Mouse (Mus musculus) hindbrain, embryonic 11.5 days (tissue): ENCODE data around the gene Gm17490. TPM values are rescaled to one million over a fixed set of nuclear protein-coding genes. Genes with fewer than 3 reads are reported as not detected.
"Not testable (repeated sequence)": the region's sequence is repeated elsewhere in the genome, so short reads cannot be mapped to it uniquely, and the experiment has no call there.

Source experiments
- ATAC-seq: fragments of 200-750 bp; cut with Nextera tagmentation; 2 replicates; pipeline ENCODE4 v1.8.0; 2017; ENCODE audit warnings: mild to moderate bottlenecking, moderate TSS enrichment, moderate library complexity; ENCODE audit not compliant: low FRiP score
- DNase-seq: peaks from one replicate; pipeline ENCODE4 v3.0.0-alpha.2; 2015; ENCODE audit warnings: low spot score
- H3K27ac ChIP-seq: fragments of 300-500 bp; sonication (generic); 2 replicates; pipeline ENCODE4 v1.5.1; 2014; ENCODE audit warnings: mild to moderate bottlenecking, low read depth, low read length
- H3K27me3 ChIP-seq: fragments of 300-500 bp; sonication (generic); 2 replicates; pipeline ENCODE4 v1.6.1; 2014; ENCODE audit warnings: mild to moderate bottlenecking, low read length, moderate library complexity, mixed read lengths; ENCODE audit not compliant: control insufficient read depth, insufficient read depth
- H3K36me3 ChIP-seq: fragments of 300-500 bp; sonication (generic); 2 replicates; pipeline ENCODE4 v1.6.1; 2014; ENCODE audit warnings: mild to moderate bottlenecking, low read length, moderate library complexity, mixed read lengths; ENCODE audit not compliant: control insufficient read depth, insufficient read depth
- H3K4me1 ChIP-seq: fragments of 300-500 bp; sonication (generic); replicated peaks from 2 replicates; pipeline ENCODE4 v1.6.1; 2014; ENCODE audit warnings: low read length, mixed read lengths; ENCODE audit not compliant: control insufficient read depth, insufficient read depth
- H3K4me2 ChIP-seq: fragments of 300-500 bp; sonication (generic); replicated peaks from 2 replicates; pipeline ENCODE4 v1.6.1; 2014; ENCODE audit warnings: mild to moderate bottlenecking, low read depth, low read length
- H3K4me3 ChIP-seq: fragments of 300-500 bp; sonication (generic); 2 replicates; pipeline ENCODE4 v1.5.1; 2014; ENCODE audit warnings: low read depth, low read length
- H3K9ac ChIP-seq: fragments of 300-500 bp; sonication (generic); 2 replicates; pipeline ENCODE4 v1.6.1; 2014; ENCODE audit warnings: low read depth, low read length
- H3K9me3 ChIP-seq: fragments of 300-500 bp; sonication (generic); 2 replicates; pipeline ENCODE4 v1.6.1; 2016; ENCODE audit warnings: low read length; ENCODE audit not compliant: control insufficient read depth
- WGBS: fragments of 180-500 bp; shearing (Covaris S2); extraction: QIAGEN DNeasy Blood & Tissue Kit; methylation state at CpG from one replicate; pipeline ENCODE4 v1.1.7; 2014; 5-methylcytosine and 5-hydroxymethylcytosine counted together
- polyA plus RNA-seq: library from polyadenylated mRNA; unstranded; fragments of >200 nt; fragmentation: Nextera tagmentation; extraction: Ambion mirVana; gene quantifications from 2 replicates; pipeline ENCODE4 v1.2.1, GENCODE M21; 2014

The Gm17490 gene
- polyA plus RNA-seq, 1 experiment from 2014 or later, result not detected

GRCm38 (mm10) chr2:11612939-11613338 lies 13.1 kb downstream of the Gm17490 start:
- WGBS, result 87% methylated on average over 6 of the region's 6 CpGs

DNA sequence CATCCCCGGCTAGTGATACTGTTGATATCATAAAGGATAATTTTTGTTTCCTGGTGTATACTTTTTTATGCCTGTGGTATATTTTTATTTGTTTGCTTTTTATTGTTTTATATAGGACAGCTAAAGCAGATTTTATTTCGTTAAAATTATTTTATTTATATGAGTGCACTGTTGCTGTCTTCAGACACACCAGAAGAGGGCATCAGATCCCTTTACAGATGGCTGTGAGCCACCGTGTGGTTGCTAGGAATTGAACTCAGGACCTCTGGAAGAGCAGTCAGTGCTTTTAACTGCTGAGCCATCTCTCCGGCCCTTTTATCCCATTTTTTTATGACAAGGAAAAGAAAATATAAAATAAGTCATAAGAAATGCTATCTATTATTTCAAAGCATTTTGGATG lies 19.3 kb downstream of the Gm17490 start:
- not testable (repeated sequence) for H3K4me2 ChIP-seq, DNase-seq, H3K27me3 ChIP-seq, H3K9me3 ChIP-seq, H3K9ac ChIP-seq, H3K4me3 ChIP-seq, H3K36me3 ChIP-seq, ATAC-seq, H3K27ac ChIP-seq, H3K4me1 ChIP-seq
- WGBS, result 83% methylated on average over 4 of the region's 4 CpGs

More at GRCm38 (mm10) chr2:11612939-11613338, 13.1 kb downstream of the Gm17490 start:
- H3K4me1 ChIP-seq, H3K9ac ChIP-seq, H3K4me3 ChIP-seq, H3K9me3 ChIP-seq, H3K4me2 ChIP-seq, H3K27me3 ChIP-seq, ATAC-seq, H3K36me3 ChIP-seq, DNase-seq, H3K27ac ChIP-seq: not testable (repeated sequence)

DNA sequence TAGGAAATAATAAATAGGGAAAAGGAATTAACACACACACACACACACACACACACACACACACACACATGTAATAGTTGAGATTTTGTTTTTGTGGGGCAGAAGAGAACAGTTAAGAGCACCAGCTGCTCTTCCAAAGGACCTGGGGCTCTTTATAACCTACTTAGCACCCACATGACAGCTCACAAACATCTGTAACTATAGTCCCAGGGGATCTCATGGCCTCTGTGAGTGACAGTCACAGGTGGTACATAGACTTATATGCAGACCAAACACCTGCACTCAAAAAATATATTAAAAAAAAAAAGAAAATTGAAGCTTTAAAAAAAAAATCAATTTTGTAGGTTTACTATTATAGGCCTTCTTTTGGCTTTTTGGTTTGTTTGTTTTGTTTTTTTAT lies 21.2 kb downstream of the Gm17490 start:
- no peak for ATAC-seq
- Histone ChIP-seq H3K27ac (no peak overlapping the region), H3K27me3 (no peaks in the 10 kb centered on the region), H3K9ac (no peak overlapping the region), H3K36me3 (no peaks in the 10 kb centered on the region), H3K4me1 (no peaks in the 10 kb centered on the region), H3K4me3 (no peak overlapping the region), H3K9me3 (no peaks in the 10 kb centered on the region), H3K4me2 (no peak overlapping the region)
- no peak for DNase-seq

DNA sequence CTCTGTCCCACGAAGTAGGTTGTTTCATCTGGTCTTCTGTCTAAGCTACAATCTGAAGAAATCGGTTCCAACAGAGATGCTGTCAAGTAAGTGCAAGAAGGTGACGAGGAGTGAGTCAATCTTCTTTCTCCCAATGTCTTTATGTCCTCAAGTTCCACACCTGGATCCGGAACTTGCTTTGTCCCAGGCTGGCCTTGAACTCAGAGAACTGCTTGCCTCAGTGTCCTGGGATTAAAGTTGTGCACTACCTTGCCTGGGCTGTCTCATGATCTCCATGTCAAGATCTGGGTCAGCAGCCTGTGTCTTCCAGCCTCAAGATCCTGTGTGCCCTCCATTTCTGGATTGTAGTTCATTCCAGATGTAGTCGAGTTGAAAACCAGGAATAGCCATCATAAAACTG lies 22.0 kb downstream of the Gm17490 start, which contains the start of gene Rbm17:
Gene Rbm17, minus strand, starts transcription at position 101 of the 400 bp plus-strand sequence.
- no peaks in the 10 kb centered on the region for H3K27me3 ChIP-seq
- peak within 1 kb of the TSS; percentile 61; the same call in 1 of the 2 replicates for H3K27ac ChIP-seq
- DNase-seq (no peak), ATAC-seq (no peak)
- 86% methylated on average over 5 of the region's 5 CpGs for WGBS
- H3K9me3 ChIP-seq, result no peaks in the 10 kb centered on the region
- H3K4me2 ChIP-seq, result no peak within 1 kb of the TSS
- peak within 1 kb of the TSS; percentile 92 for H3K4me3 ChIP-seq
- 0 out of 2 replicates have a peak, but pooled peaks cover 2% of the 10 kb centered on the region for H3K36me3 ChIP-seq
- H3K9ac ChIP-seq, result peak within 1 kb of the TSS; percentile 97
- no peaks in the 10 kb centered on the region for H3K4me1 ChIP-seq

- H3K4me3 ChIP-seq, result peak overlapping the region; percentile 92
- H3K9me3 ChIP-seq, result no peaks in the 10 kb centered on the region
- DNase-seq (peak; percentile 96), ATAC-seq (peak; percentile 99)
- WGBS, result 1% methylated on average over 68 of the region's 78 CpGs
- peak overlapping the region; percentile 61; the same call in 1 of the 2 replicates for H3K27ac ChIP-seq
- H3K27me3 ChIP-seq, result no peaks in the 10 kb centered on the region
- H3K4me1 ChIP-seq, result no peaks in the 10 kb centered on the region
- peak overlapping the region; percentile 97 for H3K9ac ChIP-seq
- peak overlapping the region; percentile 69 for H3K4me2 ChIP-seq
- H3K36me3 ChIP-seq, result peaks cover 4% of the 10 kb centered on the region; the same call in 1 of the 2 replicates
Measured at GRCm38 (mm10) chr2:11602506-11603489, 23.3 kb downstream of the Gm17490 start.

DNA sequence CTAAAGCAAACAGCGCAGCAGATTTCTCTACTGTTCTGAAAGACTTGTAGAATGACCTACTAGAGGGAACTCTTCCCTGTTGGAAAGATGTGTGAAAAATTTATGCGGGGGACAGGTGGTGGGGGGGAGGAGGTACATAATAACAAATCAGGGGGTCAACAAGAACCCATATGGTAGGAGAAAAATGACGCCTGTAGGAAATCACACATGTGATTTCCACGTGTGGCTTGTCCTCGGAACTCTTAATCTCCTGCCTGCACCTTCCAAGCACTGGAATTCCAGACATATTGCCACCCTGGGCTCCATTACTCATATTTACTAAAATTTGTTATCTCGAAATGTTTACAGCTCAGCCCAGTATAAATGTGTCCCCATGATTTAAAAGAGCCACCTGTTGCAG lies 24.3 kb downstream of the Gm17490 start:
- DNase-seq (no peak), ATAC-seq (no peak)
- Histone ChIP-seq H3K27ac (no peak overlapping the region), H3K4me1 (no peaks in the 10 kb centered on the region), H3K9ac (peak overlapping the region; percentile 97), H3K9me3 (no peaks in the 10 kb centered on the region), H3K4me2 (peak overlapping the region; percentile 69), H3K27me3 (no peaks in the 10 kb centered on the region), H3K4me3 (peak overlapping the region; percentile 92), H3K36me3 (peaks cover 6% of the 10 kb centered on the region; the same call in 1 of the 2 replicates)
- WGBS, result 88% methylated on average over 6 of the region's 6 CpGs

- ATAC-seq, result no peak
Measured at GRCm38 (mm10) chr2:11597906-11598305, 28.2 kb downstream of the Gm17490 start.

DNA sequence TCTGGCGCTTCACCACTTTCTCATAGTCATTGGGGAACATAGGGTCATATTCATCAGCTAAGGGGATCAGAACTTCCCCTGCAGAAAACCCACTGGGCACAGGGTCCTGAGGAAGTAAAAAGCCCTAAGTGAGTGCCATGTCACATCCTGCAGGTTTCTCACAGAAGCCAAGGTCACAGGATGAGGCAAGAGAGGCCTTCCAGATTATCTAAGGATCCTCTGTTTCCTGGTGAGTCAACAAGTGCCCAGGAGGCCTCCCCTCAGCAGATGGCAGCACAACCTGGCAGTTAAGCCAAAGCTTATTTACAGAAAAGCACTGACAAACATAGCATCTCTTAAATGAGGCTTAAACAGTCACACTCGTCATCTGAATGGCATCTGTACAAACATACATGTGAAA lies 29.4 kb downstream of the Gm17490 start:
- Histone ChIP-seq H3K4me3 (no peak overlapping the region), H3K4me1 (no peaks in the 10 kb centered on the region), H3K36me3 (peaks cover 21% of the 10 kb centered on the region; the same call in 1 of the 2 replicates), H3K27me3 (no peaks in the 10 kb centered on the region), H3K9ac (no peak overlapping the region), H3K9me3 (no peaks in the 10 kb centered on the region), H3K4me2 (no peak overlapping the region), H3K27ac (no peak overlapping the region)
- 93% methylated on average over 2 of the region's 2 CpGs for WGBS
- no peak for DNase-seq
- ATAC-seq, result no peak

More at GRCm38 (mm10) chr2:11597906-11598305, 28.2 kb downstream of the Gm17490 start:
- H3K4me3 ChIP-seq, result no peak overlapping the region
- no peak overlapping the region for H3K27ac ChIP-seq
- no peaks in the 10 kb centered on the region for H3K4me1 ChIP-seq
- no peak overlapping the region for H3K9ac ChIP-seq
- H3K27me3 ChIP-seq, result no peaks in the 10 kb centered on the region
- H3K4me2 ChIP-seq, result no peak overlapping the region
- WGBS, result 96% methylated on average over 7 of the region's 7 CpGs
- no peak for DNase-seq
- H3K36me3 ChIP-seq, result peaks cover 16% of the 10 kb centered on the region; the same call in 1 of the 2 replicates
- no peaks in the 10 kb centered on the region for H3K9me3 ChIP-seq
